Mouse (Mus musculus): Measurements from ENCODE around the gene Cenpq.

Cenpq gene

DNA sequence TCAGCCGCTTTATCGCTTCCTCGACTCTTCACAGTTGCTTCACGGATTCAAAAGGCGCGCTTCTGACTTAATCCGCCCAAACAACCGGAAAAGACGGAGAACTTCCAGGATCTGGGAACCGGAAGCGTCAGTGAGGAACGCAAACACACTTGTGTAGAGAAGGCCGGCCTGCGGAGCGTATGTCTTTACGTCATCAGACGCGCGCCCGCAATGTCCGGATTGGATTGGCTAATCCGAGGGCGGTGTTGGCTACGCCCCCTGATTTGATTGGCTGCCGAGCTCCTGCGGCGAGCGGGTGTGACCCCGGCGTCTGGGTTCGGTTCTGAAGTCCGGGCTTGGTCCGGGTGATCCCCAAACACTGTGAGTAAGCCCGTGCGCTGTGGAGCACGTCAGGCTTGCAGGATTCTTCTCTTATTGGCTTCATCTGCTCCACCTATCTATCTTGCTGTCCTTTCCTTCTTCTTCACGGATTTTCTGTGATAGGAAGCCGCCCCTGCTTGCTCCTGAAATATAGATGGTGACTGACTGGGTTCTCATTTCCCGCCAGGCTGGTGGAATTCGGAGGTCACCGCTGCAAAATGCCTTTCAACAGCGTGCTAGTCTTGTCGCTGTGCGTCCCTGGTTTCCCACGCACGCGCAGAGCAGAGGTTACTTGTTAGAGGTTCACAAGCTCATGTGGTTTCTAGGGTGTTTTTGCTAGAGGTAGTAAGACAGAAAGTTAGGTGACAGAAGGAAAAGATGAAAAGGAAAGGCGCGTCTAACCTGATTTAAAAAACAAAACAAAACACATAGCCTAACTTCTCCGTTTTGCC, at the start of gene Cenpq, which contains the start of gene Mut:
Gene Cenpq (minus strand): TSS at position 628 of the 812 bp plus-strand sequence.
Gene Mut (plus strand): TSS at position 266 of the 812 bp plus-strand sequence.
- DNase-seq (ENCODE audit: low spot score): peak; percentile 97

DNA sequence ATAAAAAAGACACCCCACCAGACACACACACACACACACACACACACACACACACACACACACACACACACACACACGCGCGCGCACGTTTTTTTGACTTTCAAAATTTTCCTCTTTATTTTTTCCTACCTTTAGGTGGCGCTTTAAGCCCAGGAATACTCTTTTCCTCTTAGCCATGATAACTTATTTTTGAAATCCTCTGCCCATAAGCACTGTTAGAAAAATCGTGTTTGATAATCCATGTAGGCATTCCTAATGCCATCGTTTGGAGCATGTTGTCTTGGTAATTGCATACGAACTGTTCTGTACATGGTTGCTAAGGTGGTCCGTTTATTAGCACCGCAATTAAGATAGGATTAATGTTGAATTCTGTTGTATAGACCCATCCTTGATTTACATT, 43.1 kb upstream of the Cenpq start:
- no peak for DNase-seq (ENCODE audit: low spot score)

DNA sequence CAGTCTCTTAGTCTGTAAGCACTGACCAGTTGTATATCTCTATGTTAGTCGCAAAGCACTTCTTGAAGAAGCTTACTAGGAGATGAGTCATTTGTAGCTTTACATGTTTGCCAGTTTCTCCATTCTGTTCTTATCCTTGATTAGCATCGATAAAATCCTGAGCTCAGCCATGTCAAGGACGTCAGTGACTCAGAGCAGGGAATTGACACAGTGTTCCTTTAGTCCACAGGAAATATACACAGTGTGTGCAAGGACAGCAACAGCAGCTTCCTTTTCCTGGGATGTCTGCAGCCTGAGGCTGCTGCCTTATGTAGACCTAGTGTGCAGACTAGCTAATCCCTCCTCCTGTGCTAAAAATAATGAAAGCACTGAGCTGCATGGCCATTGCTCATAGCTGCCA, 13.7 kb upstream of the Cenpq start:
- no peak for DNase-seq (ENCODE audit: low spot score)

DNA sequence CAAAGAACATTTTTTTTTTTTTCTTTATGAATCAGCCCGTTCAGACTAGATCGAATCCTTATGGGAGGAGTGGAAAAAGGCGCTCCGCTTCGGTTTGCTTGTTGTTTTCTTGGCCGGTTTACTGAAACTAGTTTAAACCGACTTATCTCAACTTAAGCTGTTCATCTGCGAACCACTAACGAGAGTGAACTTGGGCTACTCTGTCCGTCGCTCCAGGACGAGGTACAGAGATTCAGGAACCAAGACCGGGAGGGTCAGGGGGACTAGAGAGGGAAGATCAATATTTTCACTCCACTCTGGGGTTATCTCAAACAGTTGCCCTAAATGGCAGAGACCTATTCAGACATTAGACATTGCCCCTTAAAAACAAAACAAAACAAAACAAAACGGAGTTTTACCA, 862 bp downstream of the Cenpq start:
- peak; percentile 39 for DNase-seq (ENCODE audit: low spot score)

DNA sequence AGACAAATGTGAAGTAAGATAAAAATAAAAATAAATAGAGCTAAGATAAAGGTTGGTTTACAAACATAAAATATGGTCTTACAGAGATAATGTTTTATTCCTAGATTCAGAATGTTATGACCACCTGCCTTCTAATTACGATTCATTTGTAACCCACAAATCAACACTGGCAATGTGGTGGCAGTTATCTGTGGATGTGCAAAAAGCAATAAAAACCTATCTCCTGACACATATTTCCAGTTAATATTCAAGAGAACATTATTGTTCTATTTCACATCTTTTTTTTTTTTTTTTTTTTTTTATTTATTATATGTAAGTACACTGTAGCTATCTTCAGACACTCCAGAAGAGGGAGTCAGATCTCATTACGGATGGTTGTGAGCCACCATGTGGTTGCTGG, 19.3 kb downstream of the Cenpq start:
- no peak for DNase-seq (ENCODE audit: low spot score)

DNA sequence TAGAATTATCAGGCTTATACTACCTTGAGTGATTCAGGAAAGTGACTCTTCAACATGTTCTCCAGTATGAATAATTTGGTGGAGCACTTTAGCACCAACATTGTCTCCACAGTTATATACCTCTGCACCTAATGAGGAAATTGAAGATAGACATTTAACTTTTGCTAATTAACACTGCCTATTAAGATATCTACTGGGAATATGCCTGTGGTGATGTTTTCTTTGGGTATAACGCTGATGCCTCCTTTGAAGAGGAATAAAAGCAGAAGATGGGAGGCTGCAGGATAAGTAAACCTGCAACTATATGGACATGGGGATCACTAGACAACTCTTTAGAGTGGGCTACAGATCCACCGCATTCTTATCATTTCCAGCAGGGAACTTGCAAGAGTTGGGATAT, 20.6 kb downstream of the Cenpq start, which contains the start of gene Glyatl3:
Gene Glyatl3 (minus strand): TSS at position 101 of the 400 bp plus-strand sequence.
- no peak for DNase-seq (ENCODE audit: low spot score)

DNA sequence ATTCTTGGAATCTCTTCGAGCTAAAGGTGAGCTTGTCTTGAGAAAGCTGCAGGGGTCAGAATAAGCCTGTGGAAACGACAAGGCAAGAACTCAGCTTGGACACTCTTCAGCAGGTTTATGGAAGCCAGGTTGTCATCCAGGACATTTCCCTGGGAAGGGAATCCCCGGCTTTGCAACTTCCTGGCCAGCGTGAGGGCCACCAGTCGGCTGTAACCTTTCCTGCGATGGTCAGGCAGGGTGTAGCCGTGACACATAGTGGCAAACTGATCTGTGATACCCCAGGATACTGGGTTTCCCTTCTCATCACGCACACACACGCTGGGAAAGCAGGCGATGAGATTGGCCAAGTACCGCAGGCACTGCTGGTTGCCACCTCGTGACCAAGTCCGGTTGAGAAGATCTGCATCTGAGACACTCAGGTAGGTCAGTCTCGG, 30.1 kb downstream of the Cenpq start:
- DNase-seq (ENCODE audit: low spot score): no peak

DNA sequence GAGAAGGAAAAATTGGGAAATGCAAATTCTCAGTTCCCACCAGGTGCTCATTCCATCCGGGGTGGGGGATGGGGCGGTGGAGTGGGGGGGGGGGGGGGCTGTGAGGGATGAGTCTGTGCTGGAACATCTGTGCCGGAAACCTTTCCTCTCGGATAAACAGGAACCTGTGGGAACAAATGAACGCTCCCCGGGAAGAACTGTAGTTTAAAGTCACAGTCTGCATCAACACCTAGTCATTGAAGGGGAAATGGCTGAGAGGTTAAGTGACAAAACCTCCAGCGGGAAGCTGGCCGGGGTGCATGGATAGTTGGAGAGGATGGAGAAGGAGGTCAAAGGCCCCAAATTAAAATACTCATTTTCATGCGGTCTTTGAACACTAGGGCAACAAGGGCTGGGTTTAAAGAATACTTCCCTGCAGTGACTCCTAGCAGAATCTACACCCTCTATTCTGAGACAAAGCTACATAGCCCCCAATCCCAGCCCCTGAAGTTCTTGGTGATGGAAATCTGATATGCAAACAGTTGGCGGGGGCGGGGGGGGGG, 30.7 kb downstream of the Cenpq start:
- no peak for DNase-seq (ENCODE audit: low spot score)

DNA sequence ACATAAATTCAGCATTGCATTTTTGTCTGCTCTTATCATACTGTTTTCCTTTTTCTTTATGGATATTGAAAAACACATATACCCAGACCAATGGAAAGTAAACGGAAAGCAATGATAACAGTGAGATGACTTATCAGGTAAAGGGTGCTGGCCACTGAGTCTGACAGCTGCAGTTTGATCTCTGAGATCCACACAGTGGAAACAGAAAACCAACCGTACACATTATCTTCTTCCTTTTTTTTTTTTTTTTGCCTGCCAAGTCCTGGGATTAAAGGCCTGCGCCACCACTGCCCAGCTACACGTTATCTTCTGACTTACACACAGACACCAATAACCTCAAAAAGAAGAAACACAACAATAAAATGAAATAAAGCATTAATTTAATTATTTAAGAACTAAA, 31.5 kb downstream of the Cenpq start:
- DNase-seq (ENCODE audit: low spot score): no peak

DNA sequence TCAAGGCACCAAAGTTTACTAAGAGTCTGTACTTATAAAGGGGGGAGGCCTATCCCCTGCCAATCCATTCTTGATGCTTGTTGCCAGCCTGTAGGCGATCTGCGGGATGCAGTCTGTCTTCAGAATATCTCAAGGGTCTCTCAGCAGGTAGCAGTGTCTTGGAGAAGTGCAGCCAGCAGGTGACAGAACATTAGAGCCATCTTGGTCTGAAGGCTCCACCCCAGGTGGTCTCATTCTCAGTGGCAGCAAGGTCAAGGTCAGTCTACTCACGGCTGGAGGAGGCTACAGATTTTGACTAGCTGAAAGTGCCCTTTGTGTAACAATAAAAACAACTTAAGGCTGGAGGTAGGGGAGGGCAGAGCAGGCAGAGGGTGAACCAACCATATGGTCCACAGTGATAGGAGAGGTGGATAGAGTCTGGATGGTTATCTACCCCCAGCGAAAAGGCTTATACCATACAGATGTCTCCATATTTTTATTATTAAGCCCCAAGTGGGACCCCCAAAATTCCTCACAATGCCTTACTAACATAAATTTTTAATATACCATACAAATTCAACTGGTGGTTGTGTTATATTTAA, 35.0 kb downstream of the Cenpq start:
- DNase-seq (ENCODE audit: low spot score): no peak

DNA sequence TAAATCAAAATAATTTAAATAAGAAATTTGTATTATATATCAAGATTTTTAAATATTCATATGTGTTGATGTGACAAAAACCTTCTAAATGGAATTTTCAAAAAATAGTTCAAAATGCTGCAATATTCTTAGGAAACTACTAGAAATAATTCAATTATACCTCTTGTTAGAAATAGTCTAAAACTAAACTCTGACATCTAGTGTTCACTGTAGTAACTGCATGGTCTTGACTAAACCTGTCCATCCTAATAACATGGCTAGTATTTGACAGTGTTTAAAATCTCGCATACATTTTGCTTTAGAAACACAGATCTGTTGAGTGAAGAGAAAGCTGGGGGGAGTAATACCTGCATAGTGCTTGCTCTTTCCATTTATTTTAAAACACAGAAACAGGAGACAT, 38.0 kb downstream of the Cenpq start:
- DNase-seq (ENCODE audit: low spot score): no peak

DNA sequence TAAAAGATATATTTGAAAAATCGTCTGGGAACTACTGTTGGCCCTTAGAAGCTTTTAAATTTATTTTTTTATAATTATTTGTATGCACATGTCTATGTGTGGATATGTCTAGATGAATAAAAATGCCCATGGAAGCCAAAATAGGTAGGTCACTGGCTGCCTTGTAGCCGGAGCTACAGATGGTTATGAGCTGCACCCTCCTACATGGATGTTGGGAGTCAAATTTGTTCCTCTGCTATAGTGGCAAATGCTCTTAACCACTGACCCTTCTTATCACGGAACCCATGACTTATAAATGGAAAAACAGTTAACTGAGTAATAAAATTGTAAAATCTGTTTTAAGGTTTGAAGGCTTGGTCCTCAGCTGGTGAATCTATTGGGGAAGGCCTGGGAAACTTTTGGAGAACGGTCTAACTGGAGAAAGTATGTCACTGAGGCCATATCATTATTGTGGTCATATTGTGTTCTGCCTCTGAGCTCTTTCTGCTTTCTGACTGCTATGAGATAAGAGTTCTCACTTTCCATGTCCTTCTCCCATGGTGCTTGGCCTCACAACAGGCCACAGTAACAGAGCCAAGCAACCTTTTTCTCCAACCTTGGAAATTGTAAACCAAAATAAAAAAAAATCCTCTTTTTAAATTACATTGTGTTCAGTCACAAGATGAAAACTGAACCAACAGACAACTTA, 46.9 kb downstream of the Cenpq start:
- no peak for DNase-seq (ENCODE audit: low spot score)

DNA sequence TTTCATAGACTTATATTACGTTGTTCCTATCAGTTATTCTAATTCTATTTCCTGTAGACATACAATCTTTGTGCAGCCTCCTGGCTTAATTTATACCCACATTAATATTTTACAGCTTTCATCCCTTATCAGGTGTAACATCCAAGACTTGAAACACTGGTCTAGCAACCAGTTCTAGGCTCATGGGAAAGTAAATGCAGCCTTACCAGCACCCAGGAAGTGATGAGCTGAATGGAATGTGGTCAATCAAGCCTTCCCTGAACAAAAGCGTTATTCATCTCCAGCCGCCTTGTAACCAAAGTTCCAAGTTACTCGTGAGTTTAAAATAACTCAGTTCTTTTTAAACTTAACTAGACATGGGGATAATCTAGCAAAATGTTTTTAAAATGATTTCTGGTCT, 49.7 kb downstream of the Cenpq start:
- DNase-seq (ENCODE audit: low spot score): no peak

DNA sequence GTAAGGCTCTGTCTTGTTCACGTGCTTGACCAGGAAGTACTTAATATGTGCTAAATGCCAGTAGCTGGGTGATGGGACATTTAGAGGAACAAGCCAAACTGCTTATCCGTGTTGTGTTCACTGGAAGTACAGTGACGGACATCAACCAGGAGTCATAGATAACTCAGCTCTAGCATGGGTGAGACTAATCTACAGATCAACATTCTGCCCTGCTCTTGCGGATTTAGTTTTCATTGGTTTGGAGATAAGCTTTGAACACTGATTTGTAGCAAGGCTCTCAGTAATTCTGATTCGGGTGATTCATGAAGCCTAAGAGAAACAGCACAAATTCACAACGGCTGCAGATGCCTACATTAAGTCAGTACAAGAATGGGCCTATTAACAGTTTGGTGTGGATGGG, 52.7 kb downstream of the Cenpq start:
- DNase-seq (ENCODE audit: low spot score): no peak

DNA sequence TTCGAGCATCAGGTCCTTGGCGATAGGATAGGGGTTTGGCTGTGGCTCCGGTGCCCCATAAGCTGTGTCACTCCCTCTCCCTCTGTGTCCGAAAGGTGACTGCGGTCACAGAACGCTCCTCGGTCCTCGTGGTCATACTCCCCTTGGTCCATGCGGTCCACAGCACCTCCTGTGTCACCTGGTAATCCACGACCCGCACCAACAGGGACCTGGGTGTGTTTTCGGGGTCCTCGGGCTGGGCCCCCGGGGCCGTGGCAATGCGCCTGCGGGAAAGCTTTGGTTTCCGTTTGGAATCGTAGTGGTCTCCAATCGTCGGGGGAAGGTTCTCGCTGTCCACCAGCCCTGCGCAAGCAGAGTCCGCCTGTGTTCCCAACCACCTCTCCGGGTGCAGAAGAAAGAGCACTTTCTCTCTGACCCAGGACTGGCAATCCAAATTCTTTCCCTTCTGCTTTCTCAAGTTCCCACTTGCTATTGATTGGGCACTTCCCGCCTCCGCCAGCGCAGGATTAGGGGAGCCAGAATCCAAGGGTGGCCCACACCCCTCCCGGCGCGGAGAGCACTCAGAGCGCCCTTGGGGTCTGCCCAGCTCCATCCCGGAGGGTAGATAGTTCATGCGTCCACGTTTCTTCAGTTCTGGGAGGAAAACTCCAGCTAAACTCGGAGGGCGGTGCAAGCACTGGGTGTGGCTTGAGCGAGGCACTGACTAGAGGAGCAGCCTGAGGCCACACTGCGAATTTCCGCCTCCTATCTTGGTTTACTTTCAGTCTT, 54.7 kb downstream of the Cenpq start, which contains the start of gene 9130008F23Rik:
Gene 9130008F23Rik (minus strand): TSS at position 636 of the 768 bp plus-strand sequence.
- peak; percentile 59 for DNase-seq (ENCODE audit: low spot score)

DNA sequence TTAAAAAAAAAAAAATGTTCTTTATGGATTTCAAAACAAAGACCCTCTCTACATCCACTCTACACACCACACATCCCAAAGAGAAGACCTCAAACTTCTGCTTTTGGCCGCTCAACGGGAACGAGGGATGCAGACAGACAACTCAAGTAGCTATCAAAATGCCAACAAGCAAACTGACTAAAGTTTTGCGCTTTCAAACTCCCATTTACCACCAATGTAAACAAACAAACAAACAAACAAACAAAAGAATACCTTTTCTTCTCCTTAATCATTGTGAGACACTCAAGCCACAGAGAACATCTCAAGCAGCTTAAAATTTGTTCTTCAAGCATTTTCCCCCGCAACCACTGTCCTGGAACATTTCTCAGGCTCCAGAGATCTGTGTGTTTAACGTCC, 55.3 kb downstream of the Cenpq start:
- no peak for DNase-seq (ENCODE audit: low spot score)

DNA sequence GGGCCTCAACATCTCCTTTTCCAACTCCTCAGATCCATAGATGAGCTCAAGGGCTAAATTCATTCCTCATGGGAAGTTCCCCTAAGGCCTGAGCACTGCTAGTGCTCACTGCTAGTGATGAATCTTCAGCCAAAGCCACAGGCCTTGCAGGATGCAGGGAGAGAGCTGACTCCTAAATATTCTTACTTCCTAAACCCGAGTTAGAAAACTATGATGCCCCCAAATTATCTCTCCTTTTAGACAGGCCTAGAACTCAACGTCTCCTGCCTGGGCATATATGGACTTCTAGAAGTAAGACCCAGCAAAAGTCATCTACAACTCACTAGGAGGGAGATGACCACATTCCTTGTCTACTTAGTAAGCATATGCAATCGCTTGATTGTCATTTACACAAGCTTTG, 57.1 kb downstream of the Cenpq start:
- no peak for DNase-seq (ENCODE audit: low spot score)

DNA sequence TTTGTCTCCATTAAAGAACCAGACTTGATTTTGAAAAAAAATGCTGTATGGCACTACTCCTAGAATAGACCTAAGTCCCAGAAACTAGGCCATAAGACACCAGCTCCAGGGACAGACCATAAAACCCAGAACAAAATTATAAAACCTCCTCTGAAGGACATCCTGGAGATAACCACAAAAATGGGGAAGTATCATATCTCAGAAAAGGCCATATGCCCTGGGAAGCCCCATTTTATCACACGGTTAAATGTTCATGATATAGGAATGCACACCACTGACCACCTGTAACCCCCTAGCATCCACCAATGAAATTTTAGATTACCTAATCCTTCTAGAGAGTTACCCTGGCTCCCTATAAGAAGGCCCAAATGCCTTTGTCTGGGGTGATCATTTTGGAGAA, 59.3 kb downstream of the Cenpq start:
- no peak for DNase-seq (ENCODE audit: low spot score)

DNA sequence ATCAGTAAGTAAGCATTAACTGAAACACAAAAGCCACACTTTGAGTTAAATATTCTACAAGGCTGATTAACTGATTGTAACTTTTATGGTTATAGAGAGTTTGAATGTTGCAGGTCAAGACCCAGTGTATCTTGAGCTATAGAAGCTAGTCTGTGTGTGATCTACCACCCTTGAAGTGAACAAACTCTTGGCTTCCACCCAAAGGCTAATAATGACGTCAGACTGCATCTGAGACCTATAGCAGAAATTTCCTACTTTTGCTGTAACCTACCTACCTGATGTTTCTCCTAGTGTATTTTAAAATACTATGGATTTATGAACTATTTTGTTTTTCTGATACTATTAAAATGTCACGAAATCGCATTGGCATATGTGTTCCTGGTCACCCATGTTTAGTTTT, 60.1 kb downstream of the Cenpq start:
- no peak for DNase-seq (ENCODE audit: low spot score)

DNA sequence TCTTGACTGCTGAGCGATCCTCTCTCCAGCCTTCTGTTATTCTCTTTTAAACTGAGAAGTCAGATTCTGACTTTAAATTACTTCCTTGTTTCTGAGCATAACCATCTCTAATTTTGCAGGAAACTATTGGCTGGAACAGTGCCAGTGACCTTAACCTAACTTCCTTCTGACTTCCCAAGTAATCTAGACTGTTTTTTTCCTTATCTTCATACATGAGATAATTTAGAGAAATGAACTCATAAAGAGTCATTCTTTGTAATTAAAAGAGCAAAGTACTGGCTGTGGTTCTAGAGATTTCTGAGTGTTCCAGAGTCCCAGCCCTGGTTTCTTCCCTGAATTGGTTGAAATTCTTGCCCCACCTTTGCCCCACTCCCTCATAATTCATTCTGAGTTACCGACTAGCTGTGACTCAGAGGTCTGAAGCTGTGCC, 61.2 kb downstream of the Cenpq start:
- DNase-seq (ENCODE audit: low spot score): no peak

Measured in testis, postnatal 10 days (tissue).